Mouse (Mus musculus): ENCODE measurements around the gene Gm973. TPM values are rescaled to one million over a fixed set of nuclear protein-coding genes. Genes with fewer than 3 reads are reported as not detected.
A peak's percentile ranks its signal among the peaks of the same experiment; 100 is the strongest.

Gm973 gene
- total and polyA plus RNA-seq, 3 experiments = 0.23 TPM; not detected in 2

- H3K9ac ChIP-seq (ENCODE audit: control insufficient read depth, low read depth, low read length, poor library complexity, severe bottlenecking) = peak overlapping the region; percentile 97
- no peaks in the 10 kb centered on the region for H3K27me3 ChIP-seq (ENCODE audit: control insufficient read depth in 1 of 2, insufficient read depth in 2 of 2, low read length in 2 of 2)
- DNase-seq (ENCODE audit: low read depth, low spot score) = peak; percentile 79
- H3K4me3 ChIP-seq (ENCODE audit: control insufficient read depth in 1 of 2, insufficient read depth in 1 of 2, low read depth in 2 of 2, low read length in 2 of 2) = peak overlapping the region; percentile 77 to 89
- peaks cover 5 to 6% of the 10 kb centered on the region in 2 experiments for H3K4me1 ChIP-seq (ENCODE audit: control insufficient read depth in 1 of 2, insufficient read depth in 2 of 2, low read length in 2 of 2)
- peaks cover 0 to 20% of the 10 kb centered on the region in 2 experiments; a peak in 3 of 4 replicates for H3K36me3 ChIP-seq (ENCODE audit: control insufficient read depth in 1 of 2, insufficient read depth in 2 of 2, low read length in 2 of 2)
- H3K9me3 ChIP-seq (replicated peaks; ENCODE audit: insufficient read depth, low read length) = no peaks in the 10 kb centered on the region
- TF ChIP-seq ZKSCAN1 (IDR thresholded peaks at IDR 0.05; ENCODE audit: low read depth, low read length) = no peak
- no peak for TF ChIP-seq USF2 (IDR thresholded peaks at IDR 0.05; ENCODE audit: borderline replicate concordance in 1 of 2, insufficient read depth in 1 of 2, low read depth in 1 of 2, low read length in 2 of 2)
- no peak for TF ChIP-seq MYB (IDR thresholded peaks at IDR 0.05; ENCODE audit: low read depth, low read length)
- TF ChIP-seq EP300 (IDR thresholded peaks at IDR 0.05; ENCODE audit: low read depth in 1 of 2, low read length in 2 of 2) = no peak
- TF ChIP-seq NRF1 (IDR thresholded peaks at IDR 0.05; ENCODE audit: insufficient read depth, low read depth, low read length, poor library complexity, severe bottlenecking) = no peak
- peak; percentile 52 for TF ChIP-seq HCFC1 (IDR thresholded peaks at IDR 0.05; ENCODE audit: low read depth, low read length)
- no peak for TF ChIP-seq UBTF (IDR thresholded peaks at IDR 0.05; ENCODE audit: borderline replicate concordance, insufficient read depth, low read depth, low read length)
- TF ChIP-seq ELF1 (IDR thresholded peaks at IDR 0.05; ENCODE audit: low read depth, low read length) = 0 out of 2 replicates have a peak, but pooled peaks have one; percentile 36
- no peak for TF ChIP-seq SMC3 (IDR thresholded peaks at IDR 0.05; ENCODE audit: low read depth, low read length)
- TF ChIP-seq CHD1 (IDR thresholded peaks at IDR 0.05; ENCODE audit: low read depth, low read length) = no peak; the same call in 1 of the 2 replicates
- TF ChIP-seq MAZ (IDR thresholded peaks at IDR 0.05; ENCODE audit: low read depth, low read length) = 0 out of 2 replicates have a peak, but pooled peaks have one; percentile 25
- TF ChIP-seq MAX (IDR thresholded peaks at IDR 0.05; ENCODE audit: low read length) = no peak
- no peak for TF ChIP-seq MEF2A (IDR thresholded peaks at IDR 0.05; ENCODE audit: extremely low read depth, insufficient replicate concordance, low read depth, low read length, poor library complexity, severe bottlenecking)
- TF ChIP-seq TAL1 (IDR thresholded peaks at IDR 0.05; ENCODE audit: low read length) = no peak
- TF ChIP-seq NELFE (IDR thresholded peaks at IDR 0.05; ENCODE audit: low read depth, low read length) = no peak
- peak; percentile 38; the same call in 1 of the 2 replicates for TF ChIP-seq TBP (IDR thresholded peaks at IDR 0.05; ENCODE audit: low read depth, low read length)
- TF ChIP-seq TCF12 (IDR thresholded peaks at IDR 0.05; ENCODE audit: low read depth, low read length) = no peak
- no peak for TF ChIP-seq ETS1 (IDR thresholded peaks at IDR 0.05; ENCODE audit: low read depth, low read length)
- no peak for TF ChIP-seq ZC3H11A (IDR thresholded peaks at IDR 0.05; ENCODE audit: low read depth, low read length)
- TF ChIP-seq MYC (IDR thresholded peaks at IDR 0.05; ENCODE audit: low read depth, low read length) = 0 out of 2 replicates have a peak, but pooled peaks have one; percentile 6
- TF ChIP-seq MXI1 (IDR thresholded peaks at IDR 0.05; ENCODE audit: low read depth, low read length) = no peak; the same call in 1 of the 2 replicates
- TF ChIP-seq SIN3A (IDR thresholded peaks at IDR 0.05; ENCODE audit: low read length) = 0 out of 2 replicates have a peak, but pooled peaks have one; percentile 57
- TF ChIP-seq KAT2A (conservative IDR thresholded peaks at IDR 0.05; ENCODE audit: low read depth, low read length) = no peak
- TF ChIP-seq RCOR1 (IDR thresholded peaks at IDR 0.05; ENCODE audit: low read depth, low read length) = no peak
- TF ChIP-seq BHLHE40 (IDR thresholded peaks at IDR 0.05; ENCODE audit: borderline replicate concordance, low read depth, low read length) = no peak
- peak; percentile 90 for TF ChIP-seq ZNF384 (IDR thresholded peaks at IDR 0.05; ENCODE audit: low read depth, low read length)
- TF ChIP-seq ZMIZ1 (IDR thresholded peaks at IDR 0.05; ENCODE audit: low read depth, low read length) = no peak
- no peak for TF ChIP-seq GABPA (IDR thresholded peaks at IDR 0.05; ENCODE audit: low read depth, low read length)
- no peak for TF ChIP-seq CHD2 (IDR thresholded peaks at IDR 0.05; ENCODE audit: low read length)
- no peak for TF ChIP-seq GATA1 (IDR thresholded peaks at IDR 0.05; ENCODE audit: low read depth, low read length)
- H3K79me2 ChIP-seq (ENCODE audit: control insufficient read depth, insufficient read depth, low read length, poor library complexity) = peaks cover 61% of the 10 kb centered on the region
- peak overlapping the region; percentile 73 for H3K27ac ChIP-seq (ENCODE audit: control insufficient read depth, low read depth, low read length)
These were observed 154.0 kb downstream of the Gm973 start for GRCm38 (mm10) chr1:59669962-59670630.

All from MEL (cell line).